Mouse (Mus musculus) gastrocnemius, postnatal 4 days (tissue): ENCODE measurements around the gene Ndufb5. TPM values are rescaled to one million over a fixed set of nuclear protein-coding genes. Genes with fewer than 3 reads are reported as not detected.
A peak's percentile ranks its signal among the peaks of the same experiment; 100 is the strongest.
"Not testable (repeated sequence)": the region's sequence is repeated elsewhere in the genome, so short reads cannot be mapped to it uniquely, and the experiment has no call there.

ENCODE experiments used
- DNase-seq, 2 experiments: peaks; one replicate each; pipeline ENCODE4 v3.0.0; 2021 to 2022; ENCODE audit warnings: low spot score in 2 of 2, mixed read lengths in 2 of 2
- total RNA-seq, 2 experiments: library from RNA; stranded (reverse); gene quantifications; 2 replicates each; pipeline ENCODE4 v1.2.3; 2021

Ndufb5 gene
- total RNA-seq, 2 experiments from 2014 or later = 304 to 308 TPM

DNA sequence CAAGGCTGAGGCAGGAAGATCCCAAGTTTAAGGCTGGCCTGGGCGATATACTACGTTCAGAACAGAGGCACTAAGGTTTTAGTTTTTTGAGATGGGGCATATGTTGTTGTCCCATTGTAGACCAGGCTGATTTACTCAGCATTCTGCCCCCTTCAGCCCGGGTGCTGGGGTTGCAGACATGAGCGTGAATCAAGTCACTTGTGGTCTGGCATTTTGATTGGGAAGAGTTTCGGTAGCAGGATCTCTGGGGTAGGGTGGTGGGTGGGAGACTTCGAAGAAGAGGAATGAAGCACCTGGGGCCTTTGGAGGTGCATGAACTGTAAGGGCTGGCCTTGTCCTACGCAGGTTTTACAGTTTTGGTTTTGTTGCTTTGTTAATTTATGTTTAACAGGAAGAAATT lies 12.6 kb upstream of the Ndufb5 start:
- DNase-seq = no peak

DNA sequence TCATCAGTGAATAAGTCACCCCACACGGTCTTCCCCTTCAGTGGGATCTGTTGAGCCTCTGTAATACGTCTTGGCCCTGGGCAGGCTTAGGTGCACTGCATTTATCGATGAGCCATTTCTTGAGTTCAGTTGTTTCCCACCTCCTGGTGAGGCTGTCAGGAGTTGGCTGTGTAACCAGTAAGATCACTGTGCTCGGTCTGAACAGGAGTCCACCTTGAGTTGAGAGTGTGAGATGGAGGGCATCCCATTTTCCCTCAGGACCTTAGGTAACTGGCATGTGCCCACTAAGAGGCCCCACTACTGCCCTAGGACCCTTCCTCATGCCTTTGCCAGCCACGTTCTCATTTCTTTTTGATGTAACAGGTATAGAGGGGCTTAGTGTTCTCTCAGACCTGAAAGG lies 10.8 kb upstream of the Ndufb5 start:
- DNase-seq = no peak

DNA sequence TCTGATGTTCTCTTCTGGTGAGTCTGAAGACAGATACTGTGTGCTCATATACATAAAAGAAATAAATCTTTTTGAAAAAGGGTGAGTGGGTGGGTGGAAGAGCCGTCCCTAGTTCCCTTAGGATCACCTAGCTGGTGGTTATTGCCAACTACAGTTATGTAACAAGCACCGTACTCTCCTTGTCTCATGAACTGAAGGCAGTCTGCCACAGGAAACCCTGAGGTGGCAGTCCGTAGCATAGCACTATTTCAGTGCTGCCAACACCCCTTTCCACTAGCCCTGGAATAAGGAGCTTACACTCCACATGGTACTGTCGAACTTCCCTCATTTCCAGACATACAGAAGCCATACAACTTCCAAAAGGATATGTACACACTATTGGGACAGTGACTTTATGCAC lies 8.9 kb upstream of the Ndufb5 start:
- no peak for DNase-seq

DNA sequence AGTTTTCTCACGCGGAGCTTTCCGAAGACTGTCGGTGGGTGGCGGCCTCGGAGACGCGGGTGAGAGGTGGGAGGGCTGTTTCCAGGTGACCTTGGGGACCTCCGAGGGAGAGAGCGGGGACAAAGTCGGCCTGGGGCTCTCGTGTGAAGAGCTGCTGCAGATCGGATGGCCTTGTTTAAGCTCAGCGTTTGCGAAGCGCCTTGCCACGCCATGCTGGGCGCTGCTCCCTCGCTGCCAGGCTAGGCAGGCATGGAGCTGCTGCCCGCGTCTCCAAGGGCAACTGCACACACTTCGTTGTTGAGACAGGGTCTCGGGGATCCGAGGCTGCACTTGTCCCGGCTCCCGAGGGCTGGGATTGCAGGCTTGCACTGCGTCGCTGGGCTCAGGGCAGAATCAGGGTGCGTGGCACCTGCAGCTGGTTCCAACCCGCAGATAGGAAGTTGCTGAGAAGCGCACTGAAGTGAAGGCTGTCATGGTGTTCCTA lies 424 bp downstream of the Ndufb5 start, which contains the start of gene Mrpl47:
TSS of gene Mrpl47 (minus strand) at position 434 of the 484 bp plus-strand sequence.
- DNase-seq = peak in 1 of 2 experiments; percentile 19

DNA sequence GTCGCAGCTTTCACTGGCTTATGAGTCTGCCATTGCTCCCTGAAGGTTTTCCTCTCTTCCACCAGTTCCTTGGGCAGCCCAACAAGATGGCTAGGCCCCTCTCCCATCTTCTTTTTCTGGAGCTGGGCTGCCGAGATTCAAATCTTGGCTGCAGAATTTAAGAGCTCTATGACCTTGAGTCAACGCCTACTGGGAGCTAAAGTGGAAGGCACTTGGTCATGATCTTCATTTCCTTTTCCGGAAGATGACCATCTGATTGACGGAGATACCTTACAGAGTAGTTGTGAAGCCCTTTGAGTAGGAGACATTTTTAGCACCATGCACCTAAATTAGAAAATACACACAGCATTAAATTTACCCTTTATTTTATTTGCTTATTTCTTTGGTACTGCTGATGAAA lies 1.8 kb downstream of the Ndufb5 start:
- no peak for DNase-seq

DNA sequence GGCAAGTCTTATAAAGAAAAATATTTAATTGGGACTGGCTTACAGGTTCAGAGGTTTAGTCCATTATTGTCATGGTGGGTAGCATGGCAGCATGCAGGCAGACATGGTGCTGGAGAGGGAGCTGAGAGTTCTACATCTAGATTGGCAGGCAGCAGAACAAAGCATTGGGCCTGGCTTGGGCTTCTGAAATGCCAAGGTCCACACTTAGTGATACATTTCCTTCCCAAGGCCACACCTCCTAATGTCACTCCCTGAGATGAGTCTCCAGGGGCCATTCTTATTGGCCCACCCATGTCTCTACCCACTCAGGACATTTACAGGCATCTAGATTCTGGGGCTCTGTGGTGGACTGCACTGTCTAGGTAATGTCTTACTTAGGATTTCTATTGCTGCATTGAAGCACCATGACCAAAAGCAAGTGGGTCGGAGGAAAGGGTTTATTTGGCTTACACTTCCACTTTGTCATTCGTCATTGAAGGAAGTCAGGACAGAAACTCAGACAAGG lies 5.5 kb downstream of the Ndufb5 start:
- no peak for DNase-seq

DNA sequence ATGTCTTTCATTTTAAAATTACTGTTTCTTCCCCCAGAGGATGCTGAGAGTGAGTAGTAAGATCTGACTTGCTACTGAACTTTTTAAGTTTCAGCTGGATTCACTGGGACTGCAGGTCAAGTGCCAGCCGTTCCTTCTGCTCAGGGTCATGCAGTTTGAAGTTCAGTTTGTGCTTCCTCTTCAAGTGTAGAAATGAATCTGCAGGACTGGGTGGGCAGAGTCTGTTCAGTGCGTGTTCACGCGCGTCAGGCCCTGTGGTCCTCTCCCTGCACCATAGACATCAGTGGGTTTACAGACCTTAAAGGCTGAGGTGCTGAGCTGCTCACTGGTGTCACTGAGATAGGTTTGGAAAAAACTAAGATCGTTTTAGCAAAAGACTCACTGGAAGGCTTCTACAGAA lies 8.2 kb downstream of the Ndufb5 start:
- no peak for DNase-seq

DNA sequence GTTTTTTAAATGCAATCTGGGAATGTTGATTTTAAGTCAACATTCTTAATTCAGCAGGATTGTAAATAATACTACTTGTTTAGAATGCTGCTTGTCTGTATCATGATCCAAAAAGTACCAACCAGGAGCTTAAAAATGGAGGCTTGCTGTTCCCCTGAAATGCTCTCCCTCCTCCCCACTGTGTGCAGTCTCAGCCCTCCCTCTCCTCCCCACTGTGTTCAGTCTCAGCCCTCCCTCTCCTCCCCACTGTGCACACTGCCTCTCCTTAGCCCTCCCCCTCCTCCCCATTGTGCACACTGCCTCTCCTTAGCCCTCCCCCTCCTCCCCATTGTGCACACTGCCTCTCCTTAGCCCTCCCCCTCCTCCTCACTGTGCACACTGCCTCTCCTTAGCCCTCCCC lies 8.6 kb downstream of the Ndufb5 start:
- not testable (repeated sequence) for DNase-seq

DNA sequence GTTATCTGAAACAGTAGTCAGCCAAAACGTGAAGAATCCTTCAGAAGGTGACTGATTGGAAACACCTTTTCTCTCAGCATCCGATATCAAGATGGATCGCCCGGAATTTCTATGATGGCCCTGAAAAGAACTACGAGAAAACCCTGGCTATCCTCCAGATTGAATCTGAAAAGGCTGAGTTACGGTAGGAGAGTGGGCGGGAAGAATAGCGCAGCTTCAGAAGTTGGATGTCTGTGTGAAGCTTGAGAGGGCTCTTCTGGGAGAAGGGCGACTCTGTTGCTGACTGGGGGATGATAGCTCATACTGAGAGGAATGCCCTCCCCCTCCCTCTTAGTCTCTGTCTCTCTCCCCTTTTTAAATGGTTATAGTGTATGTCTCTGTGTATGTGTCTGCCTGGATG lies 11.6 kb downstream of the Ndufb5 start:
- DNase-seq = no peak

DNA sequence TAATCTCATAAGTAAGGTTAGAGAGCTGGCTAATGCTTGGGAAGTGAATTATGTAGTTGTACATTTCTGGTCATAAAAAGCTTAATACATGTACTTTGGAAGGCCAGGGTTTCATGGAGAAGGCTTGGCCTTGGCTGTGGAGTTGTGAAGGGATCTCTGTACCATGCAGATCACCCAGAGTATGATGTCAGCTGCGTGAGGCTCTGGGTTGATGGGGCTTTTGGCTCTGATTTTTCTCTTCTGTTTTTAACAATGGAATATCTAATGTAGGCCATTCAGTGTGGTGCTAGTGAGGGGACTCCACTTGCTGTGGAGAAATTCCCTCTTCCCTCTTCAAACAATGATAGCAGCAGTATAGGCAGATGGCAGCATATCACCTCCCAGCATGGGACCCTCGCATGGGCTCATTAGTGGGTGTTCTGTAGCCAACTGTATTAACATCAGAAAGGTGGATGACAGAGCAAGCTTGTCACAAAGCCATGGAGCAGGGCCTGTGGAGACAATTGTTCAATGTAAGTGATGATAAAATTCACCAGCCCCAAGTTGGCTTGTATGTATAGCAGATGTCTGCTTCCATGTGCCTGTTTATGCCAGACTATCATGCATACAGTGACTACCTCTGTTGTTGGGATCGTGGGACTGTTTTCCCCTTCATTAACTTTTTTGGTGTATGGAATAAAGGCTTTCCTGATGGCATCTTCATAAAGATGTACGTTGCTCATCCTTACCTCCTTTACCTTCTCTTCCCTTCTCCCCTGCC lies 13.2 kb downstream of the Ndufb5 start:
- DNase-seq = no peak

DNA sequence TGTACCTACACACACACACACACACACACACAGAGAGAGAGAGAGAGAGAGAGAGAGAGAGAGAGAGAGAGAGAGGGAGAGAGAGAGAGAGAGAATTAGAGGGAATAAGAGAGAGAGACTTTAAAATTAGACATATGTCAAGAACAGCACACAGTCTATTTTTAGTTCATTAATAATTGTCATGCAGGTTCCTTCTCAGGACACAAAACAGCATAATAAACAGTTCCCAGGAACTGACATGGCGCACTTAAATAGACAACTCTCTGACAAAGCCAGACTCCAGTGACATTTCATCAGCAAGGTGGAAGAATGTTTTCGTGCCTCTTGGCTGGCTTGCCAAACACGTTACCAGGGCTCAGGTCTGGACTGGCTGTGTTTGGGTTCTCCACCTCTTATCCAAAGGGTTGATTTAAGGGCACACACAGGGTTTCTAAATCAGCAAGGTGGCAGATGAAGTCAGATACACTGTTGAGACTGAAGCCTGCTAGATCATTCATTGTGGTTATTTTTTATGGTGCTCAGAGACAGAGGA lies 17.7 kb downstream of the Ndufb5 start:
- no peak for DNase-seq

DNA sequence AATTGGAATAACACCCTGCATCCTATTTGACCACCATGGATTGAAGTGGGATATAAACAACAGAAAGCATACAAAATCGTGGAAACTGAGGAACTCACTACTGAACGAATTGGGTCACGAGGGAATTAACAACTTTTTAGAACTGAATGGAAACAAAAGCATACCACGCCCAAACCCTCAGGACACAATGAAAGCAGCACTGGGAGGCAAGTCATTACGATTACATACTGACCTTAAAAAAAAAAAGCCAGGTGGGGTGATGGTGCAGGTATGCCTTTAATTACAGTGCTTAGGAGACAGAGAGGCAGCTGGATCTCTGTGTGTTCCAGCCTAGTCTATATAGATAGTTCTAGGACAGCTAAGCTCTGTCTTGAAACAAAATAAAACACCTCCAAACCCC lies 22.4 kb downstream of the Ndufb5 start:
- DNase-seq = no peak

DNA sequence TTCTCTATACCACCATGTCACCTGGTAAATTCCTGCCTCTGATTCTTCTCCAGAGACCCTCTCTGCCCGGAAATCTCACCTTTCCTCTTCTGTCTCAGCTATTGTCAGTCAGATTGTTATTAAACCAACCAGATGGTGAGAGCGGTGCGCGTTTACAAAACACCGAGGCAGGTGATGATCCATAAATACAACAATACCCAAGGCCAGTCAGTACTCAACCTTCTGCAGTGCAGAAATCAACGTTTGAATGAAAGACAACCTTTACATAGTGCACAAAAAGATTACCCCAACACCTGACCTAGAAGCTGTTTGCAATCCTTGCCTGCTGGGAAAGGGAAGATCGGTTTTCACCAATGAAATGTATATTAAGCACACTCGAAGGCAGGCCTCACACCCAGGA lies 26.2 kb downstream of the Ndufb5 start:
- no peak for DNase-seq

DNA sequence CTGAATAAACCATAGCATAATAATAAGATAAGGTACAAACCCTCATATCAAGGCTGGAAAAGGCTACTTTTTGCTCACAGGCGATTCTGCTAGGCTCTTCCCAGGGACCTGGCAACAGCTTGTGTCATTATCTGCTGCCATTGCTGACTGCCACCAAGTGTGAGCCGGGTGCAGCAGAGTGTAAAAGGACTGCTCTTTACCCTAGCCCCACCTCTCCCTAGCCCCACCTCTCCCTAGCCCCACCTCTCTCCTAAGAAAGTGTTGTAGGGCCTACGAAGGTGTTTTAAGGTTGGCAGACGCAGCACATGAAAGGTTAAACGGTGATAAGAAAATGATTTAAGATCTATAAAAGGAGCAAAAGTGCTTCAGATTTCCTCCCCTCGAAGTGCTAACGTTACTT lies 27.1 kb downstream of the Ndufb5 start:
- DNase-seq = no peak

DNA sequence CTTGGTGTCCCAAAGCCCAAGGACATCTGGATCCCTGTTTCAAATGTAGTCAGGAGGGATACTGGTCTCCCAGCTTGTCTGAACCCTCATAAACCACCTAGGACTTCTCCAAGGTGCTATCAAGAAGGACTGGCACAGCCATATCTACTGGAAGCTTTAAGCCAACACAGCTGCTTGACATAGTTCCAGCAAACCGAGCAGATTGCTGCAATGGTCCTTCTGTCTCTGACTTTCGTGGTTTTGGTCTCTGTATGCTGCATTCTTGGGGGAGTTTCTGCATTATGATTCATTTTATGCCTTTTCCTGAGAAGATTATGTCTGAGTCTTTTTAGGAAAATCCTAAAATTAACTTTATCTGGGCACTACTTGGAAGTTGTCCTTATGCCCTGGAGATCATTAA lies 34.0 kb downstream of the Ndufb5 start:
- no peak for DNase-seq

Other genes starting within 250 kb of the Ndufb5 start
- under 1 TPM in 1 of 2 experiments, not detected in 1; 0.41 TPM for gene Kcnmb3, start 244.8 kb upstream of the Ndufb5 start, total RNA-seq
- 10 to 100 TPM; 28.9 to 38.0 TPM for gene Zfp639, start 226.7 kb upstream of the Ndufb5 start, total RNA-seq
- 100 to 1,000 TPM in 1 of 2 experiments, 10 to 100 TPM in 1; 84.5 to 115 TPM for gene Mfn1, start 207.5 kb upstream of the Ndufb5 start, total RNA-seq
- gene Gnb4, start 120.4 kb upstream of the Ndufb5 start, total RNA-seq = 10 to 100 TPM; 39.1 to 39.5 TPM
- 10 to 100 TPM; 37.9 to 38.5 TPM for gene Actl6a, start 30.7 kb upstream of the Ndufb5 start, total RNA-seq
- 10 to 100 TPM; 29.5 to 39.7 TPM for gene Mrpl47, start 615 bp downstream of the Ndufb5 start, total RNA-seq
- gene Usp13, start 80.6 kb downstream of the Ndufb5 start, total RNA-seq = 100 to 1,000 TPM in 1 of 2 experiments, 10 to 100 TPM in 1; 94.4 to 105 TPM